Mouse (Mus musculus) ES-CJ7 (cell line): ENCODE results near the gene Haus7.
"Not testable (repeated sequence)": the region's sequence is repeated elsewhere in the genome, so short reads cannot be mapped to it uniquely, and the experiment has no call there.

ENCODE experiments used
- DNase-seq: peaks from one replicate; pipeline ENCODE4 v3.0.0; 2011; ENCODE audit warnings: low read depth, low spot score

The Haus7 gene

DNA sequence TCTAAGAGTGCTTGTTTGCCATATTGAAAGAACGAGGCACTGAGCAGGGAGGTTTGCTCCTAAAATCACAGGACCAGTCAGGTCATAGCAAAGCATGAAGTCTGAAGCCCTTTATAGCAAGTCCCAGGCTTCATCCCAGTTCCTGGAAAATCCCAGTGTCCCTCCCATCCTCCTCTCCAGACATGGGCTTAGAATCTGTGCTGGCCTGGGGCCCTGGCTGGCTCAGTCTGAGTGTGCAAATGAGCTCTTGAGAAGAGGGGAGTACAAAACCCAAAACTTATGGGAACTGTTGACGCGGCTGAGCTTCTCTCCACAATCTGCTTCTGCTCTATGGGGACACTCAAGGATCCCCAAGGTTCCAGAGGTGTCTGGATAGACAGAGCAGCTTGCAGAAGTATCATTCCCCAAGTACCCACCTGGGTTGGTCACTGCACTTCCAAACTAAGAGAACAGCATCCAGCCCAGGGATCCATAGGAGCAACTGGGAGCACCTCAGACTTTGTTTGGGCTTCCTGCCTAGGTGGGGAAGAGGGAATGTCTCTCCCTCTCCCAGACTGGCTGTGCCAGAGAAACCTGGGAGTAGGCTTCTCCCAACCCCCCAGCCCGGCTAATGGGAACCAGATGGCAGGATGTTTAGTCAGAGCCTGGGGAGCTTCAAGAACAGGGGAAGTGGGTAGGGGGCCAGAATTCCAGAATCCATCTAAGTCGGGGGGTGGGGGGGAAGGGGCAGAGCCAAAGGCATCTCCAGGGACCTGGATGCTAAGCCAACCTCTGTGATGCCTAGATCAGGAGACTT lies 8.8 kb upstream of the Haus7 start:
- DNase-seq: no peak

DNA sequence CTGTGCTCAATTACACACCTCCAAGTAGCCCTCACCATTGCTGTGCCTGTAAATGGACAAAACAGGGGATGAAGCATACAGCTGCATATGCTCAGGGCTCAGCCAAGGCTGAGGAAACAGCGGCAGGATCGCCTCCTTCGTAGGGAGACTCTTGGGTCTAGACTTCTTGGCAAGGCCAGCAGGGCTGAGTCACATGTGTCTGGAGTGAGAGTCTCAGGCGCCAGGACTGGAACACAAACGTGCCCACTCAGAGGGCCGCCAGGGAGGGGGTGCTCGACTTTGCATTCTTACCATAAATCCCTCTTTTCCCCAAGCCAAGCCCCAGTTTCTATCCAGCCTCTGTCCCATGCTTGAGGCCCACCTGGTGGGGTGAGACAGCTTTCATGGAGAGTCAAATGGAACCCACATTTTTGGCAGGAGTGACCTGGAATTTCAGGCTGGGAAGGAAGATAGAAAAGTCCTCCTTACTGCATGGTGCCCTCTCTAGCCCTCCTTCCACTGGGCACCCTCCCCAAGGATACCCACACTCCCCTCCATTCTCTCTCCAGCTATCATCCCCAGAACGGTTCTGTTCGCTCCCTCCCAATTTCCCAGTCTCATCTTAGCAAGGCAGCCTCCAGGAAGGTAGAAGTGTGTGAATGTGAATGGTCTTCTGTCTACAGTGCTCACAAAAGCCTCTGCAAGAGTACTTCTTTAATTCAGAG lies 6.8 kb upstream of the Haus7 start:
- no peak for DNase-seq

DNA sequence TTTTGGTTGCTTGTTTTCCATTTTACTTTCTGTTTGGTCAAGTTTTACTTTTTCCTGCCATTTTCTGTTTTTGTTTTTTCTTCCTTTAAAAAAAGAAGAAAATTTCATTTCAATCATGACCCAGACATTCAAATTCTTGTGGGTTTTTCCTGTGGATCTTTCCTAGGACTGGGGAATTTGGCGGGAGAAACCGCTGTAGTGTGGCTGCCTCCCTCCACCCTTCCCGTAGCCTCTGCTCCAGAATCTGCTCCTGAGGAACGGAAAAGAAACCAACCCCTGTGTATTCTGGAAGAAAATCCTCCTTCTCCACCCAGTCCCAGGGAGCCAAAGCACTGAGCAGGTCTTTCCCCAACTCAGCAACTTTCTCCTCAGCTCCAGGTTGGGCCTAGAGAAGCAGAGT lies 1.9 kb upstream of the Haus7 start:
- DNase-seq: no peak

DNA sequence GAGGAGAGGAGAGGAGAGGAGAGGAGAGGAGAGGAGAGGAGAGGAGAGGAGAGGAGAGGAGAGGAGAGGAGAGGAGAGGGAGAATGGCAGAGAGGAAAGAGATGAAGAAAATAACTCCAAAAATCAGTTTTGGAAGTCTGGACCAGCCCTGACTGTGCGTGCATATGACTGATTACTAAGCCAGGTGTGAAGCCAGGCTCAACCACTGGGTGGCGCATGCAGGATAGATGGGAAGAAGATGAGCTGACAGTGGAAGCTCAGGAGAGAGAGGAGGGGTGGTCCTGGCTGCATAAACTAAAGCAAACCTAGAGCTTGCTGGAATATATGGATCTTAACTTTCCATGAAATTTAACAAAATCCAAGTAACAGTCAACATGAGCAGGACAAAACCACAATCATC lies 6.9 kb downstream of the Haus7 start:
- DNase-seq: peak; percentile 42

DNA sequence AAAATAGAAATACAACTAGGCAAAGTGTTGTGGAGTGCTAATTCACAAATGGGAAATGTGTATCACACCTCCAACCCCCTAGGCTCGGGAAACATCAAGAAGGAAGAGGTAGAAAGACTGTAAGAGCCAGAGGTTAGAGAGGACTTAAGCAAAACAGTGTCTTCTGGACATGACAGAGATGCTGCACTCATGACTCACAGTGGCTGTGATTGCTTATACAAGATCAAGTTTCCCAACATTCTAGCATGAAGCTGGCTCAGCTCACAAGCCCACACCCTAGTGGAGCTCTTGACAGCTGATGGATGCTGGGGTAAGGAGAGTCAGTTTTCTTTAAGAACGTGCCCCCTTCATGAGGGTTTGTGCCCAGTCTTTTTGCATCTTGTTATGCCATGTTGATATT lies 17.4 kb downstream of the Haus7 start:
- no peak for DNase-seq

DNA sequence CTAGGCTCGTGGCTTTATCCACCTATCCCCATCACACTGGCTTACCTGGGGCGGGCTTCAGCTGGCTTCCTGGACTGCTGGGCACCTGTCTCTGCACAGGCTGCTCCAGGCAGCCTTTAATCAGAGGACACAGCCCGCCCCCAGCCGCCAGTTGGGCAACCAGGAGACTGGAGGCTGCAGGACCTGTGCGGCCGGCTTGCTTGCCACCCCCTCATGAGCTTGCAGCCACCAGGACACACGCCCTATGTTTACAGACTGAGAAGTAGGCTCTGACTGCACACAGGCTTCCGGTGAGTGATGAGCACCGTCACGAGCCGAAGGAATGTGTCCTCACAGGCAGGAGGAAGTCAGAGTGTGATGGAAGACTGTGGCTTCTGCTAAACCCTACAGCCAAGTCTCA lies 23.6 kb downstream of the Haus7 start, which contains the start of gene Trex2:
Trex2 (minus strand) TSS at position 93 of the 400 bp plus-strand sequence.
- no peak for DNase-seq

DNA sequence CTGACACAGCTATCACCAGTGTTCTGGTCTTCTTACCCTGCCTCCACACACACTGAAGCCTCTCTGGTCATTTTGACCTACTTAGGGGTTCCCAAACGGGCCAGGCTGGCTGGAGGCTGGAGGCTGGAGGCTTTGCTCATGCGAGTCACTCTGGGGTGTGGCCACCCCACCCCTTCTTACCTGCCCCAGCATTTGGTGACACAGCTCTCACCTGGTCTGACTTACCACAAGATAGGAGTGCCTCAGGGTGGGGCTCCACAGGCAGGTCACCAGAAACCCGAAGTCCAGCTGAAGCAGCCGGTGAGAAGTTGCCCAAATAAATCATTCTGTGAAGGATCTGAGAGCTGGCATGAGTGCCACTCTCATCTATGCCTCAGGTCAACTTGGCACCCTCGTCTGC lies 26.0 kb downstream of the Haus7 start:
- DNase-seq: no peak

DNA sequence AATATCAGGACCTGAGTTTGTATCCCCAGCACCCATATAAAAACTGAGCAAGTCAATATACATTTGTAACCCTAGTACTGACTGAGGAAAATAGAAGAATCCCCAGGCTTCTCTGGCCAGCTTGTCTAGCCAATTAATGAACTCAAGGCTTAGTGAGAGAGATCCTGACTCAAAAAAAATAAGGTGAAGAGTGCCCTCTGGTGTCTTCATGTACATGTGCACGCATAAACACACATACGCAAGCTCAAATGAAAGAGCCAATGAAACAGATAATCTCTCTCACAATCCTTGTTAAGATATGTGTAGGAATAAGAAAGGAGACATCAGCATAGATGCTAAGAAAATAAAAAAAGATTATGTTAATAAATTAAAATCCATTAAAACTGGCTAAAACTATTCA lies 28.8 kb downstream of the Haus7 start:
- DNase-seq: peak; percentile 23

DNA sequence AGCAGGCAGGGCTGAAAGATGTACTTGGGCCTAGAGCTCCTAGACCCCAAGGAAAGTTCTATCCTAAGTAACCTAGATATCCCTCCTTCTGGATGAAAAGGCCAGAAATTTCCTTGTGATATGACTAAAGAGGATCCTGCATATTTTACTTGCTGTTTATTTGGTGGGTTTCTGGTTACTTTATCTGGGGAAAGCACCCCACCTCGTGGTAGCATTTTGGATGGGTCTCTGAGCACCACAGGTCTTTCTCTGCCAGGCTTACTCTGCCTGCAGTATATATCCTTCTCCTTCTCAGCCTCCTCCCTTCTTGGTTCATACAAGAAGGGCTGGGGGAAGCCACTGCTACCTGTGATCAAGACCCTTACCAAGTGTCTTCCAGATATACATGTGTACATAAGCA lies 46.1 kb downstream of the Haus7 start:
- no peak for DNase-seq

DNA sequence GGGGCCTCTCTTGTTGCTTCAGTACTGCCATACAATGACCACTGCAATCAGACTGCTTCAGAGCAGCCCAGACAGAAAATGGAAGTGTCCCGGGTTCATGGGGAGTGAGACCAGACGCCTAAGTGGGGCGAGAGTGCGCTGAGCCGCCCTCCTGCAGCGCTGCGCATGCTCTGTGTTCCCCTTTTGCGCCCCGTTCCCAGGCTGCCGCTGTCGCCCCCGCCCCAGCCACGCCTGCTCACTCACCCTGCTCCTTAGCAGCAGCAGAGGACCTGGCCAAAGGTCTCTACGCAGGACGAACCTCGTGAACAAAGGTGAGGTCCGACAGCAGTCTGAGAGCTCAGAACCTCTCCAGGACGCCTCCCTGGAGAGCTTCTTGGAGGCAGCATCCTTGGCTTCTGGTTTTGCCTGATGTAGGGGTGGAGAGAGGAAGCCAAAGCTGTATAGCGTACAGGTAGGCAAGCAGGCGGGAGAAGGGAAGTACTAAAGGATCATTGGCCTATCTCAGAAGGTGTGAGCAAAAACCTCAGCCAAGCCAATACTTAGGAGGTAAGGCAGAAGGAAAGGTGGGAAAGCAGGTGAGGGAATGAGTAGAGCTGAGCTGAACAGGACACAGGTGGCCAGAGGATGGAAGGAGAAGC lies 47.8 kb downstream of the Haus7 start, which contains the start of gene Zfp92:
Zfp92 (plus strand) TSS at position 217 of the 638 bp plus-strand sequence.
- DNase-seq: no peak

DNA sequence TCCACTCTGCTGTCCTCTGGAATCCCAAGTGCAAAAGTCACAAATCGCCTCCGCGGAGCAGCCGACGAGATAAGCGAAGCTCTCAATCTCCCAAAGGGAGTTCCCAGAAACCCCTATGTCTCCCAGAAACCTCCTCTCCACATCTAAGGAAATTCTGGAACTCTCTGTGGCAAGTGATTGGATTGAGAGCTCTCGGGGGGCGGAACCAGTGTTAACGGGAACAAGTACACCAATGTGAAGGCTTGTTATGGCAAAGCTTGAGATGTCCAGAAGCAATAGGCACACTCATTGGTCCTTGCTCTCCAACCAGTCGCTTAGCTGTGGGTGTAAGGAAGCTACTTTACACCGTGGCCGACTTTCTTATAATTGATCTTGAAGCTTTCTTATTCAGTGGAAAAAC lies 57.2 kb downstream of the Haus7 start:
- DNase-seq: peak; percentile 39

DNA sequence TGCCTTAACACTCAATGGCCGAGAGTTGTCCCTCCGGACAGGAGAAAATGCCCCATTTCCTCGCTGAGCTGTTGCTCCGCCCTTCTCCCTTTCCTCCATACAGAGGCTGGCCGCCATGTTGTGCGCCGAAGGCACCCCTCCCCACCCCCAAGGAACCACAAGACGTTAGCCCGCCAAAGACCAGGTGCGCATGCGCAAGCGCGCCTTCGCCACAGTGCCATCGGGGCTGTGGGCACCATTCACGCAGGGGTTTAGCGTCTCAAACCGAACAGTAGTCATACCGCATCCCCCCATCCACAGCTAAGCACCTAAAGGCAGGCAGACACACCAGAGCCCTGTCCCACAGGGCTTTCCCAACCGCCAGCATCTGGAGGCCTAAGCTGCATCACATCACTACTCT lies 57.9 kb downstream of the Haus7 start:
- DNase-seq: peak; percentile 11

DNA sequence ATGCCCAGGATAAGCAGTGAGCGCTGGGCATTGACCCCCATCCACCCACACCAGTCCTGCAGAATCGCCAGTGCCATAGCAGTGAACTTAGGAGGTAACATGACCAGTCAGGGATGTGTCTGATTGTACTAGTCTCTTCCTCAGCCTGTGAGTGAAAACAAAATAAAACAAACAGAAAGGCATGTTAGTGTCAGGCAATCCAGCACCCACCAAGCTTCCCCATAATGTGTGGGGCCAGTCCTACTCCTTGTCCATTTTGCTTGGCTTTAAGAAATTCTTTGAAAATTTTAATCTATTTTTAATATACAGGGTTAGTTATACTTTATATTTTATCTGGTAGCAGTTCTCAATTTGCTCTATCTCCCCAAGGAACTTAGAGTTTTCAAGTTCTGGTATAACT lies 60.2 kb downstream of the Haus7 start, which contains the start of gene Gm18336:
Gm18336 (minus strand) TSS at position 101 of the 400 bp plus-strand sequence.
- not testable (repeated sequence) for DNase-seq

DNA sequence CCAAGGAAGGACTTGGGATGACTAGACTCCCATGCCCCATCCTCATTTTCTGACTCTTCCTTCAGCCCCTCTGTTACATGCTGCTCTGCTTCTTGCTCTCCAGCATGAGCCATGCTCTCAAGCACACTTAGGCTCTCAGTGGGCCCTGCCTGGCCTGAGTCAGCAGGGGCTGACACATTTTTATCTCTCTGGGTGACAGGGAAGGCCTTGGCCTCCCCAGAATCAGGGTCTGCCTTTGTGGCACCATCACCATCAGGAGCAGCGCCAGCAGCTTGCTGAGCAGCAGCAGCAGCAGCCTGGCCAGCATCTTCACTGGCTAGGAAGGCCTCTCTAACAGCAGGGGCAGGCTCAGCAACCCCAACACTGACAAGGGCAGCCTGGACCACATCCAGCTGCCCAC lies 62.4 kb downstream of the Haus7 start:
- no peak for DNase-seq

DNA sequence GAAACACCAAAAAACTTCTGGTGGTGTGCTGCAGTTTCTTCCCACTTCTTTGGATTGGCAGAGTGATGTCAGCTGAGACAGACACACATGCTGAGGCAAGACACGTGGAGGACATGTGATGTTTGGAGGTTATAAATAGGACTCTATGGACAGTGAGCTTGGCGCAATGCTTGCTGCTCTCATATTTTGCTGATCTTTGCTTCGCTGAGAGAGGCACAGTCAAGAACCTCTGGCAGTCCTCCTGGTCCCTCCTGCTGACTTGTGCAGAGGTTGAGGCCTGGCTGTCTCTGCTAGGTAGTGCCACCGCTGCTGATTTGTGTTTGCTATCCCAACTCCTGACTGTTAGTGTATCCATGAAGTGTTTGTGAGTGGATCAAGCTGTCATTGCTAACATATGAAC lies 67.4 kb downstream of the Haus7 start:
- DNase-seq: no peak
